Mouse (Mus musculus): ENCODE results near the gene Adh7.

Adh7 gene

DNA sequence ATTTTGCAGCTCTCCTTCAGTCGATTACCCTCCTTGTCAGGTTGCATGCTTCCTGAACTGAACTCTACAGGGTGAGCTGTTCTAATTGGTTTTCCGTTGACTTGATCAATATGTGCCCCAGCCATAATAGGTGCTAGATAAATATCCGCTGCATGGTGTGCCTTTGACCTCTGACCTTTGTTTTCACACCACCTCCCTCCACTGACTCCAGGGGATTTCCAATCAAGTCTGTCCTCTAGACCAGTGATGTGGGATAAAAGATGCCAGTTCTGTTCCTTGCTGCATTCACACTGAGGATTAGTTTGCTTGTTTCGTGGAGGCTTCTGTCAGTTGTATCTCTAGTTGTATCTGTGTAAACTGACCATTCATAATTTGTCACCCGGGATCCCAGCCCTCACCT is 36.6 kb downstream of the Adh7 start:
- no peak for DNase-seq (ENCODE audit: low spot score)

DNA sequence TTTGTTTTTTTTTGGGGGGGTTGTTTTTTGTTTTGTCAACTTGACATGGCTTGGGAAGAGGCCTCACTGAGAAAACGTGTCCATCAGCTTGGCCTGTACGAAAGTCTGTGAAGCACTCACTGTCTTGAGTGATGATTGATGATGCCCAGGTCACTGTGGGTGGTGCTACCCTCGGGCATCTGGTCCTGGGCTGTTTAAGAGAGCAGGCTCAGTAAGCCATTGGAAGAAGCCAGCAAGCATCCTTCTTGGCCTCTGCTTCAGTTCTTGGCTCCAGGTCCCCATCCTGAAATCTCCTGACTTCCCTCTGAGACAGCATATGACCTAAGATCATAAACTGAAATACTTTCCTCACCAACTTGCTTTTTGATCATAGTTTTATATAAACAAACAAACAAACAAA is 37.8 kb downstream of the Adh7 start:
- DNase-seq (ENCODE audit: low spot score) = no peak

DNA sequence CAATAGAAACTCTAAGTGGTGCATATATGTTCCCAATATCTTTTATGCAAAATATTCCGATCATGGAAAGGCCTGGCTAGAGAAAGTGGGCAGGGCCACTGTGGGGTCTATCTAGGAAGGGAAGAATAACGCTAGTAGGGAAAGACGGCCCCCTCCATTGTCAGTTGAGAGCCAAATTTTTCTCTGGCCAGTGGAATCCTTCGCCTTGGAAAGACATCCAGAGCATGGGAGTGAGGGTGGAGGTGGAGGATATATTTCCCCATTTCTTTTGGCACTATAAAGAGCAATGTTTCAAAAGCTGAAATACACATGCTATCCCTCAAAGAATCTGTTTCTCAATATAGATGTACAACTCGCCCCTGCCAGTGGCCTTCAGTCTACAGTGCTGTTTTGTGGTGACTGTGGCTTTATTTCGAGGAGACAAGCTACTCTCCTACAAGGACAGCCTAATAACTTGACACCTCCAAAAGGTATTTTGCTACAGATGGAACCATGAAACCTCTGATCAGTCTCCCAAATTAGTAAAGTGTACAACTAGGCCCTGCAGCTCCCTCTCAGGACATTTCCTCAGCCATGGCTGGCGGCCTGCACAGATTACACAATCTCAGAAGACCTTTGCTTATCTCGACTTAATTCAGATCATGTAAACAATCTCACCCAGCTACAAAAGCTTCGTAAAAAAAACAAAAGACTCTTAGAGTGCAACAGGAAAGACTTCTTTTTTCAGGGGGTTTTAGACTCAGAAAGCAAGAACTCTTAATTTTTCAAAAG is 38.4 kb downstream of the Adh7 start:
- peak; percentile 58 for DNase-seq (ENCODE audit: low spot score)

DNA sequence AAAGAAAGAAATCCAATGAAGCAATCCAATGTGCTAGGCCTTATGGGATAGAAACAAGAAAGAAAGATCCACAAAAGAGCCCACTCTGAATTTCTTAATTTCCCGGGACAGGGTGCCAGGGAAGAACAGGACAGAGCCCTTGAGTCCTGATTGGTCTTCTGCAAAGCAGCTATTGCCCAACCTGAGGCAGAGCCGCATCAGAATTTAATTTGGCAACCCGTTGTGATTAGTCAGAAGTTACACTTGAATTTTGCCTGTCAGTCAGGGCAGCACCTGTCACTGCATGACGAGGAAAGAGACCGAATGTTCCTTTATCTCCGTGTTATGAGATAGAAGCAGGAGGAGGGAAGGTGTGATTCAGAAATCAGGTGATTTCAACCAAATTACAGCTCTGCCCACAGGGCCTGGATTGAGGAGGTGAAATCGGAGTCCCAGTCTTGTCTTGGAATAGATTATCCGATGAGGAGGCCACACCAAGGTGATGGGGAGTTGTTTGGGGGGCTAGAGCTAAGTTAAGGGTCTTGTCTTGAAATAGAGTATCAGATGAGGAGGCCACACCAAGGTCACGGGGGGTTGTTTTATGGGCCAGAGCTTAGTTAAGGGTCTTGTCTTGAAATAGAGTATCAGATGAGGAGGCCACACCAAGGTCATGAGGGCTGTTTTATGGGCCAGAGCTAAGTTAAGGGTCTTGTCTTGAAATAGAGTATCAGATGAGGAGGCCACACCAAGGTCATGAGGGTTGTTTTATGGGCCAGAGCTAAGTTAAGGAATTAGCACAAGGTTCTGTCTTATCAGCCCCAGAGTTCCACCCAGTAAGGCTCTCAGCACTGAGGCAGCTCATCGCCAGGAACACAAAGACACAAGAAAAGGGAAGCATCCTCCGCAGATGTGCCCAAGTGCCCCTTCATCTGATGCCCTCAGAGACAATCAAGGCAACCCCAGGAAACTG is 43.4 kb downstream of the Adh7 start, which contains the start of gene Adh1:
Gene Adh1 (plus strand): TSS at position 271 of the 949 bp plus-strand sequence.
- no peak for DNase-seq (ENCODE audit: low spot score)

DNA sequence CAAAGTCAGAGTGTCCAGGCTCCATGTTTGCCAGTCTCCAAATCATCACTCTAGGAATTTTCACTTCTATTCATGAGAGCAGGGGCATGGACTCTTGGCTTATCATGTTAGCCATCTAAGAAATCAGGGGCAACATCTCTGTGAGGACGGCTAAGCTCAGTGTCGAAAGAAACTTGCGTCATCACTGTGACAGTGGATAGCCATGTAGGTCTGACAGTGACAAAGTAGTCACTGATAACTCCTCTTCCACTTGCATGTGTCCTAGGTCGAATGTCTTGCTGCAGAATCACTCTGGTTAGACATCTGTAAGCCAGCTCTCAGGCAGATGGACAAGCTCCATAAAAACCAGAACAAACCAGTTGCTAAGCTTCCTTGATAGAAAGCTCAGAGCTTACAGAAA is 45.0 kb downstream of the Adh7 start:
- no peak for DNase-seq (ENCODE audit: low spot score)

DNA sequence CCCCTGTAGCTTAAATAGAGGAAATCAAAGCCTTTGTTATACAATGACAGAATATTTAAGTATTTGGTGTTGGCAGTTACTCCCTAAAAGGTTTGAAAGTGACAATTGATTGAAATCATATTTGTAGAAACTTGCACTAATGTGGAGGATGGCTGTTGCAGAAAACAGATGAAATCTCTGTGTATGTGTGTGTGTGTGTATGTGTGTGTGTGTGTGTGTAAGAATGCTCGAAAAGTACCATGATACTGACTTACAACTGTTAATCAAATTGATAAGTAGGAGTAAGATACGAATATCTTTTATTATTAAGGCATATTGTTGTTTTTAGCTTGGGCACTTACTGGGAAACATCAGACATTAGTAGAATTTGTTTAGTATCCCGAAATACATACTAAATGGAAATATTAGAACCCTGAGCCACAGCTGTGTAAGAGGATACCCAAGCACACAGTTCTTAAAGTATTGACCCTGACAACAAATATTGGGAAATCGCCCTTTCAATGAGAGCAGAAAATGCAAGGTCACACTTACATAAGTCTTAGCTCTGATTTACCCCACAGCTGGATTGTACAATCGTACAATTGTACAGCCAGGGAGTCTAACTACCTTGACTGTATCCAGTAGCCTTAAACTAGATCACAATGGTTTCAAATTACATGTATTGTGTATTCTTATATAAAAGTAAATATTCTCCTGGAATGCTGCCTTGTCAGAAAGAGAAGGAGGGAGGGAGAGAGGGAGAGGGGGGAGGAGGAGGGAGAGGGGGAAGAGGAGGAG is 45.8 kb downstream of the Adh7 start:
- peak; percentile 28 for DNase-seq (ENCODE audit: low spot score)

DNA sequence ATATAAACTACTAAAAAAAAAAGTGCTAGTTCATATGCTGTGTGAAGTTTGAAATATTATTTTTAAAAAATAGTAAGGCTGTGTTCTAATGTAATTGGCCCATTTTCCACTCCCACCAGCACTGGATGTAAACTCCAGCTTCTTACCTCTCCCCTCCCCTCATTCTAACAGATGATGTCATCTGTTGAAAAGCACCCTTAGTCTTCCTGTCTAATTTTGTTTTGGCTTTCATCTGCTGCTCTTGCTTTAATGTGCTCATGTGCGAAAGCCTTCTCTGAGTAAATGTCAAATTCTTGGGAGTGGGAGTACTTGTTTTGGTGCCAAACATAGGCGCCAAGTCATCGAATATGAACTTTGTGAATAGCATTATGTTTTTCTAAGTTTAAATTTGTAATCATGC is 47.1 kb downstream of the Adh7 start:
- no peak for DNase-seq (ENCODE audit: low spot score)

DNA sequence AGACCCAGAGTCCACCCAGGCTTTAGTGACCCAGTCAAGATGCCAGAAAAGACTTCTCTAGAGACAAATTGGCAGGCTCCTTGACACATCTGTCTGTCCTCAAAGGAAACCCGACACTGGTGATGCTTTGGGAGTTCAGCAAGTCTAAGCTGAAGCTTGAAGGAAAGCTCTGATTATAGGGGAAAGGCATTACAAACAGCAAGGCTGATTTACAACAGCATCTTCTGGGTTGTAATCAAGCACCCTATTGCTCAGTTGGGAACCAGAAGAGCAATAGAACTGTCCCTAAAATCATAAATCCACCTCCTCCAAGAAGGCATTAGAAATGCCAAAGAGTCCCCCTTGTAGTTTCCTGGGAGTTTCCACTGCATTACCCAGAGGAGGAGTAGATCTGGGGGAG is 52.9 kb downstream of the Adh7 start:
- DNase-seq (ENCODE audit: low spot score) = peak; percentile 62

DNA sequence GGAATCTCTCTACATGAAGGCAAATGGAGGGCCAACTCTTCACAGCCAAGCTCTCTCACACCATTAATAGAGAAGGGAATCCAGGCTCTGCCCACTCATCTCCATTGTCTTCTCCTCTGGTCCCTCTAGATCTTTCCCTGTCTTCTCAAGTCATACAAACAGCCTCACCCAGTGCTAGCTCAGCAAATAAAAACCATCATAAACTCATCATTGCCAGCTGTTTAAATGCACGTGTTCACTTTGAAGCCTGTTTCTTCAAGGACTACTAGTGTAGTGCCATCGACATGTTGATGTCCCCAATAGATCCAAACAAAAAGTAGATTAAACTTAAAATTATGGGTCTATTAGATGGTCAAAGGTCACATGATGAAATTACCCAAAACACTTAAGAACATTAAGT is 53.7 kb downstream of the Adh7 start:
- no peak for DNase-seq (ENCODE audit: low spot score)

DNA sequence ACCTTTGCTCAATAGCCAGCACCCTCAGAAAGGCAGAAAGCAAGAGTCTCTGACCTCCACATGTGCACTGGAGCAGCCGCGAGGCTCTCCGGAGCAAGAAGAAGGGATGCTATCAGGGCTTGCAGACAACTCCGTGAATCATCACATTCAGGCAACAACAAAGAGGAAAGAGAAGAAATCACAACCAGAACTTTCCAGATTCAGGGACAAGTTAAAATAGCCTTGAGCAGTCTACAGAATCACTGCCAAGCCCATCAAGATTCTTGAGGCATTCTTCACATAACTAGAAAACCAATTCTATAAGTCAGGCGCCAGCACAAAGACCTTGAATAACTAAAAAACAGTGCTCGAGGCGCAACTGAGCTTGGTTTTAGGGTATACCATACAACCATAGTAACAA is 55.5 kb downstream of the Adh7 start:
- no peak for DNase-seq (ENCODE audit: low spot score)

DNA sequence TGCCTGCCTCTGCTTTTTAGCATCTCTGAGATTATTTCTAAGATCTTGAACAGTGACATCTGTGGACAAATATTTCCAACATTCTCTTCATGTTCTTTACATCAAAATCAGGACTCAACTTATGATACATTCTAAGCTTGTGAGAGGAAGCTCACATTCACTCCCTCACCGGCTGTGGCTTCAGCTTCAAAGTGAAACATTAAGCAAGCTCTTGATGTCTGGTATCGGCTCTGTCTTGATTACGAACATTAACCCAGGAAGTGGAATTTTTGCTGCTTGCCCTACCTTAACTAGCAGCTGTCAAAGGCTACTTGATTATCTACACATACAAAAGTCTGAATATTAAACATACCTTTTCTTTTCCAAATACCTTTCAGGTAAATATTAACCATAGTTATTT is 57.5 kb downstream of the Adh7 start:
- DNase-seq (ENCODE audit: low spot score) = no peak

DNA sequence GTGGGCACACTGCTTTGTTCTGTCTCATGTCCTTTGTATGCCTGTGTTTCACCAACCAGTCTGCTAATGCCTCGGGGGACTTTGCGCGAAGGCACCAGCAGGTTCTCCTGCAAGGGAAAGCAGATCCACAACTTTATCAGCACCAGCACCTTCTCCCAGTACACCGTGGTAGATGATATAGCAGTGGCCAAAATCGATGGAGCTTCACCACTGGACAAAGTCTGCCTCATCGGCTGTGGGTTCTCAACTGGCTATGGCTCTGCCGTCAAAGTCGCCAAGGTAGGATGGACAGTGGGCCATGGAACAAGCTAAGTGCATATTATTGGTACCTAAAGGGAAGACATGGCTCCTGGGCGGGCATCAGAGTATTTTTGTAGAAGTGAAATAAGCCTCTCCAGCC is 65.0 kb downstream of the Adh7 start:
- DNase-seq (ENCODE audit: low spot score) = no peak
